Mouse (Mus musculus) retina, postnatal 1 day (tissue): ENCODE data around the gene Gemin4.
A peak's percentile ranks its signal among the peaks of the same experiment; 100 is the strongest.

Source experiments
- DNase-seq: peaks from one replicate; pipeline ENCODE4 v3.0.0-alpha.2; 2012

The Gemin4 gene

GRCm38 (mm10) chr11:76217390-76217800 is at the start of gene Gemin4, which contains the start of gene Dbil5:
Gemin4 (minus strand) TSS chr11:76217664.
Dbil5 (plus strand) TSS chr11:76217608.
- DNase-seq: peak; percentile 98

GRCm38 (mm10) chr11:76262611-76263351 is 45.3 kb upstream of the Gemin4 start:
- DNase-seq: peak; percentile 90

GRCm38 (mm10) chr11:76261224-76261623 is 43.8 kb upstream of the Gemin4 start:
- no peak for DNase-seq

GRCm38 (mm10) chr11:76260208-76261050 is 43.0 kb upstream of the Gemin4 start:
- peak; percentile 46 for DNase-seq

GRCm38 (mm10) chr11:76258511-76258910 is 41.0 kb upstream of the Gemin4 start:
- no peak for DNase-seq

- no peak for DNase-seq
Measured at GRCm38 (mm10) chr11:76257386-76257785, 39.9 kb upstream of the Gemin4 start.

DNA sequence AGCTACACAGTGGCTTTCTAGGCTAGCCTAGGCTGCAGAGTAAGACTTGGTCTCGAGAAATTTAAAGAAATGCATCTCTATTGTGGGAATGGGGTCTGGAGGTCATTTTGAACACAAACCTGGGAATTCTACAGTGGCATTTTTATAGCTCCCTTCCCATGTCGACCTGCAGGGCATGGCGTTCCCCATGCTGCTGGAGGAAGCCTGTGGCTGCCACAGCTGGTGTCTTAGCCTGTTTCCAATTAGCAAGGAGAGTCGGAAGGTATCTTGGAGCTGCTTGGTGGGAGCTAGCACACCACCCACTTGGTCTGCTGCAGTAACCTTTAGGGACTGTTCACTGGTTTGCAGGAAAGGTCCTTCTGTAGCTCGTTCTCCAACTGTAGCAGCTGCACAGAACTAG is 38.7 kb upstream of the Gemin4 start:
- no peak for DNase-seq

- DNase-seq: peak; percentile 49
Measured at GRCm38 (mm10) chr11:76255431-76256001, 38.1 kb upstream of the Gemin4 start.

DNA sequence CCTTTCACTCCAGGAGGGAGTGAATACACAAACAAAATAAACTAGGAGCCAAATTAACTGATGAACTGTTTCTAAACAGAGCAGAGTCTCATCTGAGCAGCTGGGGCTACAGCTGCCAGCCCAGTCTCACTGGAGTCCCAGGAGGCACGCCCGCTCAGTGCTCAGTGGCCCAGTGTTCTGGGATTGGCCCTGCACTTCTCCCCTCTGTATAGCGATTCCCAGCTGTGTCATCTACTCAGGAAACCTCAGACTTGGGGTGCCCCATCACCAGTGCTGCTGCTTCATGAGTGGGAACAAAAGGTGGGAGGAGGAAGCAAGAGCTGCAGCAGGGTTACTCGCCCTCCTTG is 36.4 kb upstream of the Gemin4 start:
- no peak for DNase-seq

GRCm38 (mm10) chr11:76253145-76253917 is 35.9 kb upstream of the Gemin4 start:
- peak; percentile 85 for DNase-seq

DNA sequence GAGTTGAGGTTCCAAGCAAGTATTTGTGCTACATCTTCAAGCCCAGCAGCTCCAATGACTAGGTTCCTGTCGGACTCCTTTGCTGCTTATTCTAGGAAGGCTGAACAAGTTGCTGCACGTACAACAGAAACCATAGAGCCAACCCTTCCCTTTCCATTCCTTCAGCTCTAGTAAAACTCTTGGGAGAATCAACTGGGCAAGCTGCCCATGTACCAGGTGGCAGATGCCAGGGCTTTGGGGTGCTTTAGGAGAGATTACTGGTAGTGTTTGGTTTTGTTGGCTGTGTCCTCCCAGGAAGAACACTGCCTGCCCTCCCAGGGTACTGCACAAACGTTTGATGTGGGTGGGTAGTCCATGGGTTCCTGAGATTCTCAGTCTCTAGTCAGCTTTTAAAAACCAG is 34.6 kb upstream of the Gemin4 start:
- DNase-seq: no peak

GRCm38 (mm10) chr11:76247239-76247638 is 29.8 kb upstream of the Gemin4 start:
- peak; percentile 27 for DNase-seq

DNA sequence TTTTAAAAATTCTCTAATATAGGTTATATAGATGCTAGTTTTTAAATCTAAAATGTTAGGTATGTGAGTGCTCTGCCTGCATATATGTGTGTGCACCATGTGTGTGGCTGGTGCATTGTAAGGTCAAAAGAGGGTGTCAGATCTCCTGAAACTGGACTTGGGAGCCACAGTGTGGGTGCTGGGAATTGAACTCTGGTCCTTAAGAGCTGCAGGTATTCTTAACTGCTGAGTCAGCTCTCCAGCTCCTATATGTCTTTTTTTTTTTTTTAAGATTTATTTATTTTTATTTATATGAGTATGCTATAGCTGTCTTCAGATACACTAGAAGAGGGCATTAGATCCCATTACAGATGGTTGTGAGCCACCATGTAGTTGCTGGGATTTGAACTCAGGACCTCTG is 29.0 kb upstream of the Gemin4 start:
- no peak for DNase-seq

DNA sequence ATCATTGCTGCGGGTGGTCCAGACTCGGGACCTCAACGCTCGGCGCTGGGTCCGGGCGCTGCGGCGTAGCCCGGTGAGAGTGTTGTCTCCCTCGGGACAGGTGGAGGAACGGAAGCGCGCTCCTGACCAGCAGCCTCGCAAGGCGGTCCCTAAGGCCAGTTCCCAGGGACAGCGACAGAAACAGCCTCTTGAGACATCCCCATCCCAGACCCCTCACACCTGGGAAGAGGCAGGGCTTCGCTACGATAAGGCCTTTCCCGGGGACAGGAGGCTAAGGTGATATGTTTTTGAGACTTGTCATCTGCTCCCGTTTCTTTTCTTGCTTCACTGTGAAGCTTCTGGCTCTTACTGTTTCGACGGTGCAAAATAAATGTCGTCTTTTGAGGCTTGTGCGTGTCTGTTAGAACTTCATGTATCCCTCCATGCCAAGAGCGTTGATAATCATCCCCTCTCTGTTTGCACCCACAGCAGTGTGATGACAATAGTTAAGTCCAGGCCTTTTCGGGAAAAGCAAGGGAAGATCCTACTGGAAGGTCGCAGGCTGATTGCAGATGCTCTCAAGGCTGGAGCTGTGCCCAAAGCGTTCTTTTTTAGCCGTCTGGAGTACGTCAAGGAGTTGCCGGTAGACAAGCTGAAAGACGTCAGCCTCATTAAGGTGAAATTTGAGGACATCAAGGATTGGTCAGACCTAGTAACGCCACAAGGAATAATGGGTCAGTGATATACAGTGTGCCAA is 26.5 kb upstream of the Gemin4 start:
- DNase-seq: no peak

- DNase-seq: peak; percentile 95
Measured at GRCm38 (mm10) chr11:76242901-76243810, 25.7 kb upstream of the Gemin4 start, which contains the start of the genes Mrm3 and Glod4. Mrm3 (plus strand) TSS chr11:76243715. Glod4 (minus strand) TSS chr11:76243725.

DNA sequence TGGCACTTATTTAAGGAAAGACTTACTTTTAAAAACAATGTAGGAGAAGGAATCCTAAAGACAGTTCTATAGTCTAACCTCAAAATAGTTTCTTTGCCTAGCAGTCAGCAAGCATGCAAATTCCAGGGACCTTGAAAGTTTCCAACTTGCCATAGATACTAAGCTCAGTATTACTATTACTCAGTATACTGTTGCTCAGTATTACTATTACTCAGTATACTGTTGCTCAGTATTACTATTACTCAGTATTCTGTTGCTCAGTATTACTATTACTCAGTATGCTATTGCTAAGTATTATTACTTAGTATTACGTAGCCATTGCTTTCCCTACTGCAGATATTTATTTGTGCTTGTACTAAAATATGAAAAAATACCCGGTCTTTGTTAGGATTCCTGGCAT is 22.3 kb upstream of the Gemin4 start:
- DNase-seq: no peak

GRCm38 (mm10) chr11:76236136-76236535 is 18.7 kb upstream of the Gemin4 start:
- no peak for DNase-seq

DNA sequence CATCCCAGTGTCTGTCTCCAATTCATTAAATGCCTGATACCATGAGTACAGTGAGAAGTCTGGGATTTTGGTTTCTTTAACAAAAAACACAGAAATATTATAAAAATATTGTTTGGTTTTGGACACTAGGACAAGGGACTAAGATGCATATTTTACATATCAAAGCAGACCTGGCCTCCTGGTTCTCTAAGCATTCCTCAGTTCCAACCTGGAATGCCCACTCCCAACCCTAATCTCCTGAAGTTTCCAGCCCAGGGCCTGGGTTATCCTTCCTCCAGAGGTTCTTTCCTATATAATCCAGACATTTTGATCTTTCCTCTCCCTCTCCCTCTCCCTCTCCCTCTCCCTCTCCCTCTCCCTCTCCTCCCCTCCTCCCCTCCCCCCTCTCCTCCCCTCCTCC is 7.6 kb upstream of the Gemin4 start:
- no peak for DNase-seq

DNA sequence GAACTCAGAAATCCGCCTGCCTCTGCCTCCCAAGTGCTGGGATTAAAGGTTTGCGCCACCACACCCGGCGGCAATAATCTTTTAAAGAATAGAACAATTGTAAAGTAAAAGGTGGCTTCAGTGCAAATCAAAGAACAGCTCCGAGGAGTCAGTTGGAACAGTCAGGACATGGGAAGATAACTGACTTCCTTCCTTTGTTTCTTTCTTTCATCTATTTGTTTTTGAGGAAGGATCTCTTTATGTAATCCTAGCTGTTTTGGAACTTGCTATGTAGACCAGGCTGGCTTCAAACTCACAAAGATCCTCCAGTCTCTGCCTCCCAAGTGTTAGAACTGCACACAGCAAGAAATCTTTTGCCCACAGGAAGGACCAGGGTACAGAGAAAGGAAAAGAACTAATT is 7.2 kb upstream of the Gemin4 start:
- DNase-seq: no peak

DNA sequence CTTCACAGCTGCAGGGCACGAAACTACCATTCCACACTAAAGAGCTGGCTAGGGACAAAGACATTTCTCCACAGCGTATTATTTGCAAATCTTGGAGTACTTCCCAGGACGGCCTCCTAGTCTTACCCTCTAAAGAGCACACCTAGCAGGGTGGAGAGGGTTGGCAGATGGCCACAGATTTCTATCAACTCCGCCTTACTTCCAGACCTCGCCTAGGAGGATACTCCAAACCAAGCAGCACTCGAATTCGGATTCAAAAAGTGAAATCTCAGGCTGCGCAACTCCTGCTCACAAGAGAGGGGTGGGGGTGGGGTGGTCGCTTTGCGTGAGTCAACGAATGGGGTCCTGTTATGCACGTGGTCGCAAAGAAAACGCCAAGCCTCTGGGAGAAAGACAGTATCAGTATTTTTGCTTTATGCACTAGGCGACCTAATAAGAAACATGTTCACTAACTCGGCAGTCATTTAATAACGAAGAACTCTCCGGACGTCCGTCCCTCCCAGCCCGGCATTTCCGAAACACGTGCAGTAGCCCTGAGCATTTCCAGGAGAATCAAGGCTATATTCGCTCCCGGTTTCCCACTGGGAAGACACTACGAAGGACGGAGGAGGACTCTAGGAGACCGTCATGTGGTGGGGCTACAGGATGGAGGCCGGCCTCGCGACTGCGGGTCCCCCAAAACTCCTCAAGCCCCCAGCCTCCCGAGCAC is 629 bp downstream of the Gemin4 start:
- DNase-seq: peak; percentile 47
